Mouse (Mus musculus) olfactory bulb, adult 2 months (tissue): ENCODE results near the gene Btnl2.

ENCODE experiments used
- CTCF ChIP-seq: fragments of 200-500 bp; IDR thresholded peaks from 2 replicates; pipeline ENCODE4 v1.5.1; 2012; ENCODE audit warnings: low read depth, mild to moderate bottlenecking, low read length, moderate library complexity; ENCODE audit not compliant: insufficient read depth
- POLR2A ChIP-seq: fragments of 200-500 bp; IDR thresholded peaks from 2 replicates; pipeline ENCODE4 v1.6.1; 2012; ENCODE audit warnings: mild to moderate bottlenecking, low read depth, low read length, moderate library complexity; ENCODE audit not compliant: insufficient read depth

DNA sequence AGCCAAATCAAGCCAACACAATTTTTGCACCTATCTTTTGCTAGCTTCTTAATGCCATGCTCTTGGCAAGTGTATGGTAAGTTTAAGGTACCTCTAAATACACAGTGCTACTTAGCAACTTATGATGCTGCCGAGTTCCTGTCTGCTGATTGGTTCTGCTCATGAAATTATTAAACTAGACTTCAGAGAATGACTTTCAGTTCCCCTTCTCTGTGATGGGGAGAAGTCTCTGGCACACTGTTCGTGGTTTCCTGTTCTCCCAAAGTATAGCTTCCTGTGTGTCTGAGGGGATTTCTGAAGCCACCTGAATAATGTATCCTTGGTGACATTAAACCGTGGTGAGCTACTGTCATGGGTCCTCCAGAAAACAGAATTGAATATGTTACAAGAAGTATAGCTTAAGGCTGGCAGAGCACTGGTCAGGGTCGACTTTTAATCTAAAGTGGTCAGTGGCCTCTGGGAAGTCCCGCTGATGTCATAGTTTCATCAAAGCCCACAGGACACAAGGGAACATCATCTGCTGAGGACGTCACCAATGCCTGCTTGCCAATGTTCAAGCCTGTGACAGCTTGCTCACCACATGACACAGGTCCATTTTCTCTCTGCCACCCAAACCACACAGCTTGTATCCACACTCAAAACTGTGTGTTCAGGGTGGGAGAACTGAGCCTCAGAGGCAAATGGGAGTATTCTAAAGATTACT is 6.9 kb upstream of the Btnl2 start:
- no peak for TF ChIP-seq CTCF
- TF ChIP-seq POLR2A: no peak
